Mouse (Mus musculus) fibroblast of lung, adult 2 months (primary cell): ENCODE measurements around the gene Mageh1.
"Not testable (repeated sequence)": the region's sequence is repeated elsewhere in the genome, so short reads cannot be mapped to it uniquely, and the experiment has no call there.

ENCODE experiments used
- DNase-seq: peaks from one replicate; pipeline ENCODE4 v3.0.0-alpha.2; 2011; ENCODE audit warnings: low read depth

Mageh1 gene

GRCm38 (mm10) chrX:153037087-153037971, at the start of gene Mageh1:
Mageh1 (minus strand) TSS chrX:153037575.
- DNase-seq = peak; percentile 41

GRCm38 (mm10) chrX:153037972-153038744, 783 bp upstream of the Mageh1 start:
- DNase-seq = not testable (repeated sequence)

- not testable (repeated sequence) for DNase-seq
Measured at GRCm38 (mm10) chrX:153031547-153031946, 5.8 kb downstream of the Mageh1 start.

- DNase-seq = not testable (repeated sequence)
Measured at GRCm38 (mm10) chrX:153025709-153026108, 11.7 kb downstream of the Mageh1 start.

GRCm38 (mm10) chrX:153025255-153025654, 12.1 kb downstream of the Mageh1 start:
- not testable (repeated sequence) for DNase-seq

GRCm38 (mm10) chrX:153007685-153008047, 29.7 kb downstream of the Mageh1 start:
- DNase-seq = no peak

GRCm38 (mm10) chrX:153007021-153007684, 30.2 kb downstream of the Mageh1 start:
- DNase-seq = no peak

GRCm38 (mm10) chrX:153006387-153006841, 31.0 kb downstream of the Mageh1 start, which contains the start of gene Usp51:
Usp51 (plus strand) TSS chrX:153006469.
- no peak for DNase-seq

GRCm38 (mm10) chrX:152996105-152996504, 41.3 kb downstream of the Mageh1 start:
- DNase-seq = not testable (repeated sequence)

- DNase-seq = not testable (repeated sequence)
Measured at GRCm38 (mm10) chrX:152989852-152990251, 47.5 kb downstream of the Mageh1 start.
